Comparison of ENCODE assay signal across 8 mouse cellular contexts in the genomic region with DNA sequence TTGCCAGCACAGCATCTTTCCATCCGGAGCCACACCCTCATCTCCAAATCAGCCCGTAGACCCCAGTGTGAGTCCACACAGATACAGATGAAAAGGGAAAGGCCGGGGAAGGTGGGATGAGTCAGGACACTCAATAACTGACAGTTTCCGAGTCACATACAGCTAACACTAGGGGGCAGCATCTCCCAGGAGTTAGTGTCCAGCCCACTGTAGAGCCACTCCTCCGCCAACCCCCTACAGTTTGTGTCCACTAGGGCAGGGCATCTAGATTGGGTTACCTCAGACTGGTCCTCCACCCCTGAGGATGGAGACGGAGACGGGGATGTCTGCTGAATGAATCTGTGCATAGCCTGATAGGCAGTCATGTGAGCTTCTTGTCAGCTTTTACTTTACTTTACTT. TPM values are rescaled to one million over a fixed set of nuclear protein-coding genes. Genes with fewer than 3 reads are reported as not detected.
DNase-seq lines count a peak whose midpoint lies in the region; ATAC-seq and TF ChIP-seq lines count a peak whose summit lies in the region.

No protein-coding gene starts in this region.

- no peak for ATAC-seq in hindbrain, embryonic 13.5 days (ENCODE audit: low FRiP score)
- ATAC-seq in kidney, postnatal 0 days (replicated peaks; ENCODE audit: low FRiP score, low read depth), result peak; percentile 82
- ATAC-seq in lung, embryonic 14.5 days (ENCODE audit: insufficient read depth), result peak; percentile 83; the same call in 1 of the 2 replicates

- TF ChIP-seq CTCF in kidney, postnatal 0 days (IDR thresholded peaks at IDR 0.05; ENCODE audit: low read depth), result peak; percentile 90
- peak; percentile 91 for TF ChIP-seq CTCF in lung, embryonic 14.5 days (IDR thresholded peaks at IDR 0.05; ENCODE audit: low read depth)

- no peaks in the 10 kb centered on the region for H3K9me3 ChIP-seq in hindbrain, embryonic 10.5 days
- no peaks in the 10 kb centered on the region for H3K9me3 ChIP-seq in hindbrain, embryonic 13.5 days
- no peaks in the 10 kb centered on the region for H3K9me3 ChIP-seq in kidney, postnatal 0 days (replicated peaks; ENCODE audit: low read length)
- no peaks in the 10 kb centered on the region for H3K9me3 ChIP-seq in lung, embryonic 14.5 days (ENCODE audit: low read depth, low read length)

- 18% methylated on average over 7 of the region's 7 CpGs for WGBS in hindbrain, embryonic 10.5 days
- 33% methylated on average over 7 of the region's 7 CpGs for WGBS in hindbrain, embryonic 13.5 days
- WGBS in kidney, postnatal 0 days, result 27% methylated on average over 7 of the region's 7 CpGs
- 25% methylated on average over 7 of the region's 7 CpGs for WGBS in lung, embryonic 14.5 days

- no peak overlapping the region for H3K9ac ChIP-seq in hindbrain, embryonic 13.5 days
- H3K9ac ChIP-seq in kidney, postnatal 0 days (ENCODE audit: low read depth, low read length), result no peak overlapping the region
- H3K9ac ChIP-seq in lung, embryonic 14.5 days, result no peak overlapping the region

- no peak overlapping the region for H3K4me2 ChIP-seq in hindbrain, embryonic 13.5 days
- H3K4me2 ChIP-seq in kidney, postnatal 0 days (ENCODE audit: low read length), result no peak overlapping the region
- no peak overlapping the region for H3K4me2 ChIP-seq in lung, embryonic 14.5 days

- peaks cover 13% of the 10 kb centered on the region; the same call in 1 of the 2 replicates for H3K4me1 ChIP-seq in hindbrain, embryonic 10.5 days (replicated peaks)
- peaks cover 4% of the 10 kb centered on the region; the same call in 1 of the 2 replicates for H3K4me1 ChIP-seq in hindbrain, embryonic 13.5 days (replicated peaks)
- H3K4me1 ChIP-seq in kidney, postnatal 0 days (replicated peaks; ENCODE audit: insufficient read depth, low read length), result no peaks in the 10 kb centered on the region
- H3K4me1 ChIP-seq in lung, embryonic 14.5 days (ENCODE audit: insufficient read depth), result no peaks in the 10 kb centered on the region

- no peaks in the 10 kb centered on the region for H3K27me3 ChIP-seq in hindbrain, embryonic 10.5 days (ENCODE audit: insufficient read depth, poor library complexity, severe bottlenecking)
- H3K27me3 ChIP-seq in hindbrain, embryonic 13.5 days, result no peaks in the 10 kb centered on the region
- no peaks in the 10 kb centered on the region for H3K27me3 ChIP-seq in kidney, postnatal 0 days (ENCODE audit: insufficient read depth, low read length)
- no peaks in the 10 kb centered on the region for H3K27me3 ChIP-seq in lung, embryonic 14.5 days (ENCODE audit: insufficient read depth, low read length)

- H3K36me3 ChIP-seq in hindbrain, embryonic 10.5 days, result no peaks in the 10 kb centered on the region
- H3K36me3 ChIP-seq in hindbrain, embryonic 13.5 days, result no peaks in the 10 kb centered on the region
- no peaks in the 10 kb centered on the region for H3K36me3 ChIP-seq in kidney, postnatal 0 days (ENCODE audit: insufficient read depth, low read length)
- H3K36me3 ChIP-seq in lung, embryonic 14.5 days (ENCODE audit: insufficient read depth), result no peaks in the 10 kb centered on the region

- peak; percentile 71 for DNase-seq in hindbrain, embryonic 10.5 days (ENCODE audit: low spot score)
- peak; percentile 79 for DNase-seq in adipocyte (ENCODE audit: low spot score)
- peak; percentile 94 for DNase-seq in embryo, embryonic 10.5 days (ENCODE audit: low spot score)
- DNase-seq in heart, adult 9 months (ENCODE audit: low spot score in 2 of 2), result peak; percentile 53 to 70
- DNase-seq in kidney, postnatal 0 days (ENCODE audit: low spot score), result peak; percentile 95
- DNase-seq in lung, embryonic 14.5 days, result peak; percentile 92
- peak; percentile 83 for DNase-seq in skeletal muscle tissue, adult 2 months (ENCODE audit: low read depth, low spot score)

- no peak overlapping the region for H3K27ac ChIP-seq in hindbrain, embryonic 10.5 days
- no peak overlapping the region for H3K27ac ChIP-seq in hindbrain, embryonic 13.5 days
- no peak overlapping the region for H3K27ac ChIP-seq in kidney, postnatal 0 days
- H3K27ac ChIP-seq in lung, embryonic 14.5 days (ENCODE audit: low read depth), result no peak overlapping the region

- no peak overlapping the region for H3K4me3 ChIP-seq in hindbrain, embryonic 10.5 days
- H3K4me3 ChIP-seq in hindbrain, embryonic 13.5 days, result no peak overlapping the region
- no peak overlapping the region for H3K4me3 ChIP-seq in kidney, postnatal 0 days (replicated peaks; ENCODE audit: low read depth, low read length)
- no peak overlapping the region for H3K4me3 ChIP-seq in lung, embryonic 14.5 days (ENCODE audit: low read depth, low read length)

RNA-seq across cellular contexts. Expression of a gene that starts 20.8 kb away (rescaled TPM):
- 5.9 and 7.5 TPM in 2 replicates for polyA plus RNA-seq in hindbrain, embryonic 10.5 days (2016; fragmentation: Nextera tagmentation; extraction: Ambion mirVana)
- polyA plus RNA-seq in hindbrain, embryonic 13.5 days (2015; fragmentation: Nextera tagmentation; extraction: Ambion mirVana), result 3.8 and 5.3 TPM in 2 replicates
- polyA plus RNA-seq in kidney, postnatal 0 days (2015; fragmentation: Nextera tagmentation; extraction: Ambion mirVana), result 12.3 and 12.5 TPM in 2 replicates
- polyA plus RNA-seq in lung, embryonic 14.5 days (2014; fragmentation: Nextera tagmentation; extraction: Ambion mirVana), result 15.7 and 19.2 TPM in 2 replicates

RNA-seq across cellular contexts. Expression of a gene that starts 33.7 kb away (rescaled TPM):
- 338 and 391 TPM in 2 replicates for polyA plus RNA-seq in hindbrain, embryonic 10.5 days (2016; fragmentation: Nextera tagmentation; extraction: Ambion mirVana)
- 423 TPM in 2 replicates for polyA plus RNA-seq in hindbrain, embryonic 13.5 days (2015; fragmentation: Nextera tagmentation; extraction: Ambion mirVana)
- polyA plus RNA-seq in kidney, postnatal 0 days (2015; fragmentation: Nextera tagmentation; extraction: Ambion mirVana), result 307 and 309 TPM in 2 replicates
- 381 and 395 TPM in 2 replicates for polyA plus RNA-seq in lung, embryonic 14.5 days (2014; fragmentation: Nextera tagmentation; extraction: Ambion mirVana)
